Mouse (Mus musculus) cerebellum, postnatal 14 days (tissue): ENCODE data around the gene Gck.
"Not testable (repeated sequence)": the region's sequence is repeated elsewhere in the genome, so short reads cannot be mapped to it uniquely, and the experiment has no call there.

Experiments
- DNase-seq, 2 experiments: peaks; one replicate each; pipeline ENCODE4 v3.0.0; 2021; ENCODE audit warnings: mixed read lengths in 2 of 2

Gene Gck

GRCm38 (mm10) chr11:5954965-5955504, 5.2 kb upstream of the Gck start:
- DNase-seq = peak in 1 of 2 experiments; percentile 70

DNA sequence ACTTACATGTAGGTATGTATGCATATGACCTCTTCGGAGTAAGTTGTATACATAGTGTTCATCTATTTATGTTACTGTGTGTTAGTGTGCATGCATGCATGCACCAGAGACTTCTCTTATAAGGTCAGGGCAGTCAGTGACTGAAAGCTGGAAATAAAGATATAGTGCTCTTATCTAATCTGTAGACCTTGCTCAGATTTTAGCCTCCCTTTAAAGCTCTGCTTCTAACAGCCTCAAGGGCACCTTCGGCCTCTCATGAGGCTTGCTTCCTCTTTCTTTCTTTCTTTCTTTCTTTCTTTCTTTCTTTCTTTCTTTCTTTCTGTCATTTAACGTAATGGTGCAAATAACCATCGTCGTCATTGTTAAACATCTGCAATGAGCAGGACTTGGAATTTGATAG, 4.6 kb upstream of the Gck start:
- no peak for DNase-seq

- peak; percentile 59 to 72 for DNase-seq
Observed at GRCm38 (mm10) chr11:5953130-5953765, 3.4 kb upstream of the Gck start.

GRCm38 (mm10) chr11:5952501-5952900, 2.6 kb upstream of the Gck start:
- no peak for DNase-seq

GRCm38 (mm10) chr11:5948546-5949250, 1.2 kb downstream of the Gck start:
- no peak for DNase-seq

- DNase-seq = no peak
Observed at GRCm38 (mm10) chr11:5947796-5948195, 2.1 kb downstream of the Gck start.

DNA sequence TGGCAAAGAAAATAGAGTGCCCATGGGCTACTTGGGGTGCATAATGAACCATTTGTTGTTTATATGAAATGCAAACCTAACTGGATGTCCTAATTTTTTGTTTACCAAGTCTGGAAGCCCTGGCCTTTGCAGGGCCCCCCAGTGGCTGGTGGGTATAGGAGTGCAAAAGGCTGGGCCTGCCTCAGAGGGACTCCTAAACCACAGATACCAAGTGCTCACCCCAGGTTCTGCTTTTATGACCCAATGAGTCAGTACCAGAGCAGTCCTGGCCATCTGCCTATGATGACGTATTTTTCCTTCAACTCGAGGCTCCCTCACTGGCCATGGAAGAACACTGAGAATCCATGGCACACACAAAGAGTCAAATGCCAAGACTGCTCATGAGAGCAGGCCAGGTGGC, 4.8 kb downstream of the Gck start:
- no peak for DNase-seq

- DNase-seq = no peak
Observed at GRCm38 (mm10) chr11:5942966-5943365, 6.9 kb downstream of the Gck start.

- not testable (repeated sequence) for DNase-seq
Observed at GRCm38 (mm10) chr11:5934531-5934930, 15.3 kb downstream of the Gck start.

DNA sequence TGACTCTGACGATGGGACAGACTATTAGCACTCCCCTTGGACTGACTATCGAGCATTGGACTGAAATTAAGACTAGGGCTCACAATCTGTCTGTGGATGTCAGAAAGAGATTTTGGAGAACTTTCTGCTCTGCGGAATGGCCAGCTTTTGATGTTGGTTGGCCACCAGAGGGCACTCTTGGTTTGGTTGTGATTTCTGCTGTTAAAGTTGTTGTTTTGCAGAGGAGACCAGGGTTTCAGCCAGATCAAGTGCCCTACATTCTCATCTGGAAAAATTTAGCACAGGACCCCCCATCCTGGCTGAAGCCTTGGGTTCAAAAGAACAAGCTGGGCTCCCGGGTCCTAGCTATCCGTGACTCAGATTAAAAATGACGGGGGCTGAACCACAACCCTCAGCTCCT, 17.9 kb downstream of the Gck start:
- DNase-seq = peak in 1 of 2 experiments; percentile 56

DNA sequence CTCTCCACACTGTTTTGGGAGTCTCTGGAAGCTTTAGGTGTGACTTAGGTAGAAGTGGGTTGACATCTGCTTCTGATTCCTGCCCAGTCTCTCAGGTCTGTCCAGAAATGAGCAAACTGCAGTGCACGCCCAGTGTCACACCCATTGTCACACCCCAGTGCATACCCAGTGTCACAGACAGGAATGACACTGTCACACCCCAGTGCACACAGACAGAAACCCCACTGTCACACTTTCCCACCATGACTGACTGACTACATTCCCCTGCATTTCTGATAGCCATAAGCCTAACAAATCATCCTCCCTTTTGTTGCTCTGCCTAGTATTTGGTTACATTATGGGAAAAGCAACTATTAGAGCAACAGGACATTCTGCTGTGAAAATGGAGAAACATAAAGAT, 19.3 kb downstream of the Gck start:
- no peak for DNase-seq

GRCm38 (mm10) chr11:5926696-5927220, 23.1 kb downstream of the Gck start:
- no peak for DNase-seq

DNA sequence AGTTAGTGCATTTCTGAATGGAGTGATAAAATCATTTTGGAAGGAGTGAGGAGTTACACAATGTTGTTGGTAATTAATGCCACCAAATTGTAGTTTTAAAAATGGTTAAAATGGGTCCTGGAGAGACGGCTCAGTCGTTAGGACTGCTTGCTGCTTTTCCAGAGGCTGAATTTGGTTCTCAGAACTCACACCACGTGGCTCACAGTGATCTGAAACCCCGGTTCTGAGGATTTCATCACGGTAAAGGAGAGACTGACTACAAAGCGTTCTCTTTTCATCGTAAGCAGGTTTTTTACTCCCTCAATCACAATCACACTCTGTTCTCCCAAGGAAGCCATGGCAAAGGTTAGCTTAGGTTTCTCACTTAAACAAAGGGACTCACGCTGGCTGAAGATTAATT, 25.2 kb downstream of the Gck start:
- DNase-seq = no peak

GRCm38 (mm10) chr11:5920323-5920960, 29.4 kb downstream of the Gck start:
- DNase-seq = no peak

DNA sequence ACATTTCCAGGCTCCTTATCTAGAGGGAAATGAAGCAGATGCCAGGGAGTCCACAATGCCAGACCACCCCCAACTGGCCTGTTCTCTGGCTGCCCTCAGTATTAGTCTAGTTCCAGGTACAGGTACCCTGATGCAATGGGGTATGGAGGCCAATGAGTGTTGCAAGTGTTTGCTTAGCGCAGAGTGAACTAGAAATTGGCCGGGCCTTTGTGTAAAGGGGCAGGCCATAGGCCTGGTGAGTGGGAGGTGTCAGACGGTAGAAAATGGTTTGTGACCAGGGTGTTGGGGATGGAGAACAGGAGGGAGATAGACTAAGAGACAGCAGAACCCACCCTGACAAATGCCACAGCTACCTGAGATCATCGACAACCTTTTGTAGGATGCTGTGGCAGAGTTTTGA, 30.3 kb downstream of the Gck start:
- DNase-seq = no peak

DNA sequence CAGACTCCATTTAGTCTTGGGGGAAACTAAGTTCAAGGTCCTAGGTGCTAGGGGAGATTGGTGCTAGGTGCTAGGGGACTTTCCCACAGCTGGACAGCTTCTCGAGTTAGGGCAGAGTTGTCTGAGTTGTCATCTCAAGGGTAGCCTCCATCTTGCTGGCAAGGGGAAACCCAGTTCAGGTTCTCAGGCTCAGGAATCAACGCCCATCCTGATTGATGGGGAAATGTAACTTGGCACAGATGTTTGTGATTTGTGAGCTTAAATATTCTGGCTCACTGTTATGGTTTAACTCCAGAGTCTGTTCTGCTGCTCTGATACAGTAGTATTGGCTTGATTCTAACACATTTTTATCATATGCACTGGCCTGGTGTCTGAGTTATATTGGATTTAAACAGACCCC, 31.8 kb downstream of the Gck start:
- no peak for DNase-seq

DNA sequence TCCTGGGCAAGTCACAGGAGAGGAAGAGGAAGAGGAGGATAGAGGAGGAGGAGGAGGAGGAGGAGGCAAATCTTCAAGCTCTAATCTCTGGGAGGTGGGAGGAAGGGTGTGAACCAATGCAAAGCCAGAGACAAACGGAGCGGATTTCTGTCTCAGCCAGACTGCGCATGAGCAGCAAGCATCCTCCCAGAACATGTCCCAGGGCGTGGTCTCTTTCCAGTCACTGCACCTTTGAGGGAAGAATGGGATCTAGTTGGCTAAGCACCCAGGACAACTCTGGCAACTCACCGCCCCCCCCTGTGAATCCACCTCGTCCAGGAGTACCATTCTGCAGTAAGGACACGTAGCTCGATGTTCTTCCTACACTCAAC, 33.7 kb downstream of the Gck start:
- DNase-seq = peak; percentile 74 to 78

DNA sequence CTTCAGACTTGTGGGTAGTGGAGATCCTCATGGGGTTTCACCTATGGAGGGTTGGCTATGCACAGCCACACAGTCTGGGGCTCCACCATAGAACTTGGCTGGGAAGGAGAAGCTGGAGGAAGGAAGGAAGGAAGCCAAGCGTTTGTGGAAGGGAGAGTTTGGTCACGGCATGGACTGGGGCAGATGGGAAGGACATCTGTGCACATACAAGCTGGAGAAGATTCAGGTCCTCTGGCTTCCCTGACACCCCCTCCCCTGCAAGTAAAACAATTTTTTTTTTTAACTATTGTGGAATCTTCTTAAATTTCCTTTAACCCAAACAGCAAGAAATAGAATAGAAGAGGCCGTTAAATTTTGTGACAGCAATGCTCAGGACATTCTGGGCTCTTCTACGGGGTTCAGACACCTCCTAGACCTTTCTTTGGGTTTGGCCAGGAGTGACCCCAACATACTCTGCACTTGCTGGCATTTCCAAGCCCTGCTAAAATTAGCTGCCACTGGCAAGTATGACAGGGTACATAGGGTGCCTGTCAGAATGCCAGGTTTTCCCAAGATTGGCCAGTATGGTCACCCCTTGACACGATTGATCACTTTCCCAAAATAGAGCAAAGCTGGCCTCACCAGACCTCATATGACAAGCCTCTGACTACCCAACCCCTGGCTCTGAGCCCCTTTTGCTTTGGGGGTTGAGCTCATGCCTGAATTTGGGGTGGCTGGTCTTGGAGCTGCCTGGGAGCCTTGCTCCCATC, 34.3 kb downstream of the Gck start:
- peak; percentile 84 to 86 for DNase-seq

- peak; percentile 19 to 24 for DNase-seq
Observed at GRCm38 (mm10) chr11:5914940-5915339, 34.9 kb downstream of the Gck start.

DNA sequence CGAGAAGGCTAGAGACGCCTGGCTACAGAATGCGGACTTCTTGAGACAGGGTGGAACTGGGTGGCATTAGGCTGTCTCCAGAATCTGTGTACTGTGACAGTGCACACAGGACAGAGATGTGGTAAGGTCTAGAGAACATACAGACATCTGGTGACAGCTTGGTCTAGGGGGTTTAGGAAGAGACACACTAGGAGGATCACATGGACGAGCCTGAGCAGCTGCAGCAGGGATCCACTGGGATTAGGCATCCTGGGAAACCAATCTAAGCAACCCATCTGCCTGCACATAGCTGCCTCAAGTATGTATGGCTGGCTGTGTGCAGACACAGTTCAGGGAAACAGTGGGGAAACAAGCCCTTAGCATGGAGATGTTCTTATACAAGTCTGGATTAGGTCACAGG, 35.9 kb downstream of the Gck start:
- DNase-seq = peak in 1 of 2 experiments; percentile 5

- DNase-seq = peak; percentile 58 to 67
Observed at GRCm38 (mm10) chr11:5913256-5913655, 36.6 kb downstream of the Gck start.

- DNase-seq = peak; percentile 86 to 89
Observed at GRCm38 (mm10) chr11:5912635-5913034, 37.2 kb downstream of the Gck start.

- no peak for DNase-seq
Observed at GRCm38 (mm10) chr11:5908642-5909041, 41.2 kb downstream of the Gck start.
